Mouse (Mus musculus) erythroid progenitor cell, adult 5-6 weeks (primary cell): Measurements from ENCODE around the gene Gxylt2. TPM values are rescaled to one million over a fixed set of nuclear protein-coding genes. Genes with fewer than 3 reads are reported as not detected.

Source experiments
- ATAC-seq: replicated peaks from 2 replicates; pipeline ENCODE4 v1.8.0; 2016; ENCODE audit warnings: moderate number of reproducible peaks, mild to moderate bottlenecking, moderate TSS enrichment, inconsistent platforms; ENCODE audit not compliant: poor library complexity, low FRiP score, severe bottlenecking
- total RNA-seq, 2 experiments: library from RNA; stranded (forward) in 1 of 2; stranded (reverse) in 1 of 2; fragments of 150-400 nt in 1 of 2; fragments of 186-747, 209-891 nt in 1 of 2; gene quantifications; 2 replicates each; pipeline versions ENCODE4 v1.2.3 to v1.2.4; 2015 to 2017; ENCODE audit warnings: low replicate concordance in 2 of 2

Gxylt2 gene
- total RNA-seq, 2 experiments from 2014 or later: not detected

GRCm38 (mm10) chr6:100710170-100710569 is 5.6 kb downstream of the Gxylt2 start:
- no peak for ATAC-seq

DNA sequence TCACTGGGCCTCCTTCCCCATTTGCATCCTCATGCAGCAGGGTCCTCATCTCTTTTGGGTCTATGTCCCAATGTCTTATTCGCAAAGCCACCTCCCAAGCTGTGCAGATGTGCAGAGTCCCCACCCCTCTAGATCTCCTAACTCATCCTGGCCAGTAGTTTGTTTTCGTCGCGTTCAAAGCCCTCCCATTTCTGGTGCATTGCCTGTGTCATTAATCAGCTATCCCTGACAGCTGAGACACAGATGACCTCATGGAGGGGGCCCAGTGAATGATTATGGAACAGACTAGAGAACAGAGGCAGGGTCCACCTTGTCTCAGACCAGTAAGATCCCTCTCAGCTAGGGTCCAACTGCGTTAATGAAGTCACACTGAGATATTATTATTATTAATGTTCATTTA is 6.3 kb downstream of the Gxylt2 start:
- no peak for ATAC-seq

GRCm38 (mm10) chr6:100715296-100715828 is 10.8 kb downstream of the Gxylt2 start:
- ATAC-seq: no peak

DNA sequence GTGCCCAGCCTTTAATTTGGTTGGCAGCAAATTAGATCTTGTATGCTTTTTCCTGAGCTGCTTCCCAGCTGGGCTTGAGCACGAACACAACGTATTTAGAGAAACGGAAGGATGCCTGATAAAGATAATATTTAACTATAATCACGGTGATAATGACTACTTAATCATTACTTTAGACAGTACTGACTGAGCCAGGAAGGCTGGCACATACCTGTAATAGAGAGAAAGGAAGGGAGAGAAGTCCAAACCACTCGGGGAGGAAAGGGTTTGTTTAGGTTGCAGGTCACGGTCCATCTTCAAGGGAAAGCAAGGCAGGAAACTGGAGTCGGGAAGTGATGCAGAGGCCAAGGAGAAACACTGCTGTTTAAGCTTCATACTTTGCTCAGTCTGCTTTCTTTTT is 11.6 kb downstream of the Gxylt2 start:
- no peak for ATAC-seq

- no peak for ATAC-seq
These were observed 12.3 kb downstream of the Gxylt2 start for GRCm38 (mm10) chr6:100716817-100717216.

- ATAC-seq: no peak
These were observed 15.6 kb downstream of the Gxylt2 start for GRCm38 (mm10) chr6:100720098-100720501.

- ATAC-seq: no peak
These were observed 16.6 kb downstream of the Gxylt2 start for GRCm38 (mm10) chr6:100720882-100721721.

DNA sequence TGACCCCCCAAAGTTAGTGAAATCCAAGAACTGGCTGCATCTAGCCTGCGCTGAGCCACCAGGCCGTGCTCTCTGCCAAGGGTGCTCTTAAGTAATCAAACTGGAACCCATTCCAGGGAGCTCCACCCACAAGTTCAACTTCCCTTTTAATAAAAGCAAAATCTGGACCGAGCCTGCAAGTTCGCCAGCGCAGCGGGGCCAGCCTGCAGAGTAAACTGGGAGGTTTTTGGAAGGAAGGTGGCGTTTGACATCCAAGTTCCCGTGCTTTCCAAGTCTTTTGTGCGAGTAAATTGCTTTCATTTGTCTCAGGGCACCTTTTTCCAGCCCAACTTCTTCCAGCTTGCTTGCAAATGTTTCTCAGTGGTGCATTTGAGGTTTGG is 27.5 kb downstream of the Gxylt2 start:
- no peak for ATAC-seq

GRCm38 (mm10) chr6:100732376-100733021 is 28.0 kb downstream of the Gxylt2 start:
- no peak for ATAC-seq

GRCm38 (mm10) chr6:100733218-100733617 is 28.7 kb downstream of the Gxylt2 start:
- no peak for ATAC-seq

GRCm38 (mm10) chr6:100734321-100734720 is 29.8 kb downstream of the Gxylt2 start:
- ATAC-seq: no peak

DNA sequence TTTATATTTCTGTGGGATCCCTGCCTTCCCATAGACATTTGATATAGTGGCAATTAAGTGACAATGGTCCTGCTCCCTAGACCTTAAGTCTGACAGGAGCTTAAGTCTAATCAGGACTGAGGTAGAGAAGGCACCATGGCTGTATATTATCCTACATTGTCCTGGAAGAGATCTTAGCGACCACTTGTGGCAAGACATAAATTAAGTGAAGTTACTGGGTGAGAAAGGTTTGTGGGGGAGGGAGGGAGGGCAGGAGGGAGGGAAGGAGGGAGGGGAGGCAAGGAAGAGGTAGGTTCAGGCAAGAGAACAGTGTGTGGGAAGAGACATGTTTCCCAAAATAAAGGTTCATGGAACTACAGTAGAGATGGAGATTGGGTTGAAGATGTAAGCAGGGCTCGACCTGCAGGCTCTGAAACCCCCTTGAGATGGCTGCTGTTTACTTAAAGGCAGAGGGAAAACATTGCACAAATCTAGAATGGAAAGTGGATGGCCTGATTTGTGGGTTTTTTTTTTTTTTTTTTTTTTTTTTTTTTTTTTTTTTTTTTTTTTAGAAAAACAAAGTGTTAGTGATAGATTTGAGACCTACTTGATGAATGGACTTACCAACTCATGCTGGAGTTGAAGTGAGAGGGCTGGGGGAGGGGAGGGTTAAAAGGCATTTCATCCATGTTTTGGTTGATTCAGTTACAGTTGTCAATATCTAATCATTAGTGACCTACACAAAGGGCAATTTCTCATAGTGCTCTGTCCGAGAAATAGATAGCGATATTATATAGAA is 54.1 kb downstream of the Gxylt2 start:
- ATAC-seq: no peak

GRCm38 (mm10) chr6:100767756-100768155 is 63.2 kb downstream of the Gxylt2 start:
- ATAC-seq: no peak

GRCm38 (mm10) chr6:100775923-100776505 is 71.5 kb downstream of the Gxylt2 start:
- no peak for ATAC-seq

- ATAC-seq: no peak
These were observed 74.1 kb downstream of the Gxylt2 start for GRCm38 (mm10) chr6:100778595-100778994.

DNA sequence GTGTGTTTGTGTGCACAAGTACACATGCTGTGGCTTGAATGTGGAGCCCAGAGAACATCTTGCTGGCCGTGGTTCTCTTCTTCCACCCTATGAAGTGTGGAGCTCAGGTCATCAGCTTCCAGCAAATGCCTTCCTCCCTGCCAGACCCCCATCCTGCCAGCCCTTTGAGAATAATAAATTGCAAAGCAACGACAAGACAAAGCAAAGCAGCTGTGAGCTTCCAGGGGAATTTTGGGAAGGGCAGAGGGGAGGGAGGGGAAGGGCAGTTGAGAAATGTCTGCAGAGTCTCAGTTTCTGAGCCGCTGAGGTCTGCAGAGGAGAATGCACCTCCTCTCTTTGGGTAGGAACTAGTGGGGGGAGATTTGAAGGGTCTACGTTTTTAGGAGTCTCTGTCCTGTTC is 75.9 kb downstream of the Gxylt2 start:
- no peak for ATAC-seq

GRCm38 (mm10) chr6:100781644-100782043 is 77.1 kb downstream of the Gxylt2 start:
- no peak for ATAC-seq

DNA sequence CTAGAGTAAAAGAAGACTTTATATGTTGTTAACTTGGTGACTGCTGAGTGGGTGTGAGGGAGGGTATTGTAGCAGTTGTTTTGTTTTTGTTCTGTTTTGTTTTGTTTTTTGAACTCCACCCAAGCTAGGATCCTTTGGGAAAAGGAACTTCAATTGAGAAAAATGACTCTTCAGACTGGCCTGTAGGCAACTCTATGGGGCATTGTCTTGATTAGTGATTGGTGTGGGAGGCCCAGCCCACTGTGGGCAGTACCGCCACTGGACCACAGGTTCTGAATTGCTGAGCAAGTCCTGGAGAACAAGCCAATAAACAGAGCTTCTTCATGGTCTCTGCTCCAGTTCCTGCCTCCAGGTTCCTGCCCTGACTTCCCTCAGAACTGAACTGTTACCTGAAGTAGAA is 83.2 kb downstream of the Gxylt2 start:
- no peak for ATAC-seq

- no peak for ATAC-seq
These were observed 84.6 kb downstream of the Gxylt2 start for GRCm38 (mm10) chr6:100789161-100789560.

GRCm38 (mm10) chr6:100792055-100792659 is 87.6 kb downstream of the Gxylt2 start:
- ATAC-seq: no peak
